Mouse (Mus musculus): ENCODE measurements around the gene Susd2.

DNA sequence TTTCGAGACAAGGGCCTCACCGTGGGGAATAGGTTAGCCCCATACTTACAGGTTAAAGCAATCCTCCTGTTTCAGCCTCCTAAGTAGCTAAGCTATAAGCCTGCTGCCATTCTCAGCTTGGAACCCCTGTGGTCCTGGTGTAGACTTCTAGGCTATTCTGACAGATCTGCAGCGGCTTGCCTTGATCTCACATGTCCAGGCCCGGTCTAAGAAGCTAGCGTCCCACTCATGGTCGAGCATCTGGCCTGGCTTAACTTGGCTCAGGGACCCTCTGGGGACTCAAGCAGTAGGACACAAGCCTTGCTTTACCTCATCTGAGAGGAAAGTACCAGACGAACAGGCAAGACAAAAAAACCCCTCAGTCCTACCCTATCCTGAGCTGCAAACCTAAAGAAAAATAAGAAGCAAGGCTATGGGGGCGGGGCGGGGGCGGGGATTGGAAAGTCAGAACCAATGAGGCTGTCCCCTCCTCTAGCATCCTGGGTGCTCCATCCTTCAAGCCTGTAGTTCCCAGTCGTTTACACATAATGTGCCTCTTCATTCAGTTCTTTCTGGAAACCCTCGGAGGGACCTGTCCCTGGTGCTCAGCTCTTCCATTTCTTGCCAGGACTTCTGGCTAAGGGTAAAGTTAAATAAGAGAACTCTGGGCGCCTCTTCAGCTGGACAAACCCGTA, 8.7 kb downstream of the Susd2 start:
- TF ChIP-seq CTCF (IDR thresholded peaks at IDR 0.05; ENCODE audit: borderline replicate concordance, control insufficient read depth, extremely low read depth, insufficient read depth, low read length, poor library complexity) (no peak), POLR2A (IDR thresholded peaks at IDR 0.05; ENCODE audit: control insufficient read depth, extremely low read depth, insufficient read depth, low read length, poor library complexity) (no peak)
